Mouse (Mus musculus): ENCODE measurements around the gene Ccdc149. TPM values are rescaled to one million over a fixed set of nuclear protein-coding genes. Genes with fewer than 3 reads are reported as not detected.

The Ccdc149 gene
- polyA plus RNA-seq, 1 experiment from 2014 or later = 0.64 TPM

Other genes starting within 250 kb of the Ccdc149 start
- 0.05 TPM in 1 of 2 replicates, not detected in the other for gene Sod3, start 107.7 kb downstream of the Ccdc149 start, polyA plus RNA-seq (2016; fragmentation: Nextera tagmentation; extraction: Ambion mirVana)
- gene Lgi2, start 94.9 kb upstream of the Ccdc149 start, polyA plus RNA-seq (2016; fragmentation: Nextera tagmentation; extraction: Ambion mirVana) = 0.88 and 1.1 TPM in 2 replicates
- 7.1 and 8.2 TPM in 2 replicates for gene Sepsecs, start 198.2 kb upstream of the Ccdc149 start, polyA plus RNA-seq (2016; fragmentation: Nextera tagmentation; extraction: Ambion mirVana)